Mouse (Mus musculus) right cerebral cortex, postnatal 10 days (tissue): Measurements from ENCODE around the gene Icam4.

Source experiments
- DNase-seq, 2 experiments: peaks; one replicate each; pipeline ENCODE4 v3.0.0; 2021; ENCODE audit warnings: low spot score in 2 of 2

Icam4 gene

GRCm38 (mm10) chr9:21011846-21012312 lies 17.3 kb upstream of the Icam4 start:
- no peak for DNase-seq

- DNase-seq = no peak
These were observed 16.8 kb upstream of the Icam4 start for GRCm38 (mm10) chr9:21012368-21012767.

- peak; percentile 75 to 78 for DNase-seq
These were observed 14.2 kb upstream of the Icam4 start for GRCm38 (mm10) chr9:21014691-21015570.

DNA sequence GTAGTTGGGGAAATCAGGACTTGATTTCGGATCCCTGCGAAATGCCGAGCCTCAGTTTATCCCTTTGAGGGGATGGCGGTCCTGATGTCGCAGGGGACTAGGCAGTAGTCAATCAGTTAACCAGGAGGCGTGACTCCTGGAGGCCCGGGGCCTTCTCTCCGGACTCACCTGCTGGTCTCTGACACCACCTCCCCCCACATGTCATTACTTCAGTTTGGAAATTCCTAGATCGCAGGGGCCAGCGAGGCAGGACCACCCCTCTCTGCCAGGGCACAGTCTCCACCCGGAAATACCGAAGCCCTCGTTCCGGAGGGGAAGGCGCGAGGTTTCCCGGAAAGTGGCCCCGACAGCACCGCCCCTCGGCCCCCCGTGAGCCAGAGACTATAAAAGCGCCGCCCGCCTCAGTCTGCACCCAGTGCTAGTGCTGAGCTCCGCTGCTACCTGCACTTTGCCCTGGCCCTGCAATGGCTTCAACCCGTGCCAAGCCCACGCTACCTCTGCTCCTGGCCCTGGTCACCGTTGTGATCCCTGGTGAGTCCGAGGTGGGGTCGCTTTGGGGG lies 13.5 kb upstream of the Icam4 start, which contains the start of gene Icam1:
TSS of gene Icam1 (plus strand) at position 415 of the 560 bp plus-strand sequence.
- DNase-seq = peak in 1 of 2 experiments; percentile 68

- no peak for DNase-seq
These were observed 12.6 kb upstream of the Icam4 start for GRCm38 (mm10) chr9:21016331-21017176.

DNA sequence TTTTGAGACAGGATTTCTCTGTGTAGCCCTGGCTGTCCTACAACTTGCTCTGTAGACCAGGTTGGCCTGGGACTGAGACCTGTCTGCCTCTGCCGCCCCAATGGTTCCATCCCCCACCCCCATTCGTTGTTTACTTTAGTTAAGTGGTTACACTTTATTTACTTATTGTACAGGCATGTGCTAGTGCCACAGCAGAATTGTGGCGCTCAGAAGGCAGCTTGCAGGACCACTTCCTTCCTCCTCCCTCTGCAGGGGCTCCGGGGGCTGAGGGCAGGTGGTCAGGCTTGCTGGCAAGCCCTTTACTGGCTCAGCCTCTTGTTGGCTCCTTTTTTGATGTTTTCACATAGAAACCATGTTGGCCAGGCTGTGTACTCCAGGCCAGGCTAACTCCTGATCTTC lies 12.0 kb upstream of the Icam4 start:
- DNase-seq = no peak

- DNase-seq = no peak
These were observed 10.6 kb upstream of the Icam4 start for GRCm38 (mm10) chr9:21018600-21018999.

GRCm38 (mm10) chr9:21021363-21021762 lies 7.8 kb upstream of the Icam4 start:
- DNase-seq = no peak

- DNase-seq = no peak
These were observed 6.9 kb upstream of the Icam4 start for GRCm38 (mm10) chr9:21022288-21022687.

DNA sequence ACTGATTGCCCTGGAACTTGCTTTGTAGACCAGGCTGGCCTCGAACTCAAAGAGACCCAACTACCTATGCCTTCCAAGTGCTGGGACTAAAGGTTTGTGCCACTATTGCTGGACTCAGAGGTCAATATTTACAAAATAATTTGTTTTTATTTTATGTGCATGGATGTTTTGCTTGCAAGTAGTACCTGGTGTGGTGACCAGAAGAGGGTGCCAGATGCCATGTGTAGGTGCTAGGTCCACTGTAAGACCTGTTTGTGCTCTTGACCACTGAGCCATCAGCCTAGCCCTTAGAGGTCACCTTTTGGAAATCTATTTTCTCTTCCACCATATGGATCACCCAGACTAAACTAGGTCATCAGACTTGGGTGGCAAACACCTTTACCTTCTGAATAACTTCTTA lies 6.4 kb upstream of the Icam4 start:
- no peak for DNase-seq

GRCm38 (mm10) chr9:21025258-21025810 lies 3.8 kb upstream of the Icam4 start:
- no peak for DNase-seq

DNA sequence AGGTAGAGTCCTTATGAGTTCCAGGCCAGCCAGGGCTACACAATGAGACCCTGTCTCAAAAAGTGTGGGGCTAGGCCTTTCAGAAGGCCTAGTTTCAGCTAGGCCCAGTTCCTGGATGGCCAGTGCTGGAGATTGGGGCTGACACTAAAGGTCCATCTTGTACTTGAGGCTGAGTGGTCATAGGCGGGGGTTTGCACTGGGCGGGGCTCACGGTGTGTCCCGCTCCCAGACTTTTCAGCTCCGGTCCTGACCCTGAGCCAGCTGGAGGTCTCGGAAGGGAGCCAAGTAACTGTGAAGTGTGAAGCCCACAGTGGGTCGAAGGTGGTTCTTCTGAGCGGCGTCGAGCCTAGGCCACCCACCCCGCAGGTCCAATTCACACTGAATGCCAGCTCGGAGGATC lies 2.3 kb upstream of the Icam4 start:
- no peak for DNase-seq

DNA sequence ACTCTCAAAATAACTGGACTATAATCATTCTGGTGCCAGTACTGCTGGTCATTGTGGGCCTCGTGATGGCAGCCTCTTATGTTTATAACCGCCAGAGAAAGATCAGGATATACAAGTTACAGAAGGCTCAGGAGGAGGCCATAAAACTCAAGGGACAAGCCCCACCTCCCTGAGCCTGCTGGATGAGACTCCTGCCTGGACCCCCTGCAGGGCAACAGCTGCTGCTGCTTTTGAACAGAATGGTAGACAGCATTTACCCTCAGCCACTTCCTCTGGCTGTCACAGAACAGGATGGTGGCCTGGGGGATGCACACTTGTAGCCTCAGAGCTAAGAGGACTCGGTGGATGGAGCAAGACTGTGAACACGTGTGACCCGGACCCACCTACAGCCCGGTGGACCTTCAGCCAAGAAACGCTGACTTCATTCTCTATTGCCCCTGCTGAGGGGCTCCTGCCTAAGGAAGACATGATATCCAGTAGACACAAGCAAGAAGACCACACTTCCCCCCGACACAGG lies 1.3 kb upstream of the Icam4 start:
- no peak for DNase-seq

GRCm38 (mm10) chr9:21028560-21029110 lies 538 bp upstream of the Icam4 start:
- DNase-seq = no peak

- DNase-seq = no peak
These were observed 955 bp downstream of the Icam4 start for GRCm38 (mm10) chr9:21030055-21030600.

DNA sequence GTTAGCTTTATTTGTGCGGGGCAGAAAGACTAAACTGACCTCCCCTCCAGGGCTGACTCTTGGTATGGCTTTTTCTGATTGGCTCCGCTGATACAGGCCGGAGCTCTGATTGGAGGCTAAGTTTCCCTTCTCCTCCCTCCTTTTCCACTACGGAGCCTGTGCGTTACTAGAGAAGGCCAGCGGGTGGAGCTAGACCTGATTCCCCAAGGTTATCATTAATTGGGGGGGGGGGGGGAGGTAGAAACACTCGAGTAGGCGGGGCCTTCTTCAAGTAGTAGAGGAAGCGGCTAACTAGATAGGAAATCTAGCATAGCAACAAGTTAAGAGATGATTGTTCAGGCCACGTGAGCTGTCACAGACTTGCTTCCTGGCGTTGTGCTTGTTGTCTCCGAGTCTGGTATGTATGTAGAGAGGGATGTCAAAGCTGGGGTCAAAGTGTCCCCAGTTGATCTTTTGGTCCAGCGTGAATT lies 1.6 kb downstream of the Icam4 start:
- DNase-seq = peak; percentile 91 to 92

GRCm38 (mm10) chr9:21031251-21031895 lies 2.2 kb downstream of the Icam4 start:
- peak; percentile 87 to 92 for DNase-seq

- DNase-seq = peak; percentile 92 to 93
These were observed 2.8 kb downstream of the Icam4 start, which contains the start of gene Icam5 for GRCm38 (mm10) chr9:21031896-21032351. Gene Icam5 (plus strand): TSS chr9:21032073.

- no peak for DNase-seq
These were observed 3.3 kb downstream of the Icam4 start for GRCm38 (mm10) chr9:21032491-21032890.

GRCm38 (mm10) chr9:21033136-21033535 lies 4.0 kb downstream of the Icam4 start:
- DNase-seq = peak; percentile 78 to 82
